Mouse (Mus musculus): ENCODE results near the gene Egln3. TPM values are rescaled to one million over a fixed set of nuclear protein-coding genes. Genes with fewer than 3 reads are reported as not detected.
A peak's percentile ranks its signal among the peaks of the same experiment; 100 is the strongest.

Gene Egln3
- polyA plus RNA-seq, 1 experiment from 2014 or later, result 6.7 TPM

DNA sequence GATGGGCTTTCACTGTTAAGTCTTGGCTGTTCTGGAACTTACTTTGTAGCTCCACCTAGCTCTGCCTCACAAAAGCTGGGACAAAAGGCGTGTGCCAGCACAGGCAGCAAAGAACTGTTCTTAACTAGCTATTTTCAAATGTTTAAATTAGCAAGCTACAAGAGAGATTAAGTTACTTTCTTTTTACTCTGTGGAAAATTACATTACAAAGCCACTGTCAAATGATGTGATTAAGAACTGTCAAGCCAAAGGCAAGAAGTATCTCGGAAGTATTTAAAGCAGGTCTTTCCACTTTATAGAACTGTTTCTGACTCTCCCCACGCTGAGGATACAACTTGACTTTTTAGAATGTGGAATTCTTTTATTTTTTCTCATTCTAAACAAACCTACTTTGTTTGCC lies 21.4 kb upstream of the Egln3 start:
- Histone ChIP-seq H3K4me3 (no peak overlapping the region), H3K27ac (no peak overlapping the region), H3K4me1 (no peaks in the 10 kb centered on the region), H3K36me3 (no peaks in the 10 kb centered on the region), H3K9me3 (no peaks in the 10 kb centered on the region), H3K9ac (no peak overlapping the region), H3K27me3 (no peaks in the 10 kb centered on the region), H3K4me2 (no peak overlapping the region)
- no peak for ATAC-seq (ENCODE audit: insufficient number of reproducible peaks, insufficient read depth, low FRiP score, low TSS enrichment, low read depth)
- WGBS, result 39% methylated on average over 3 of the region's 3 CpGs

DNA sequence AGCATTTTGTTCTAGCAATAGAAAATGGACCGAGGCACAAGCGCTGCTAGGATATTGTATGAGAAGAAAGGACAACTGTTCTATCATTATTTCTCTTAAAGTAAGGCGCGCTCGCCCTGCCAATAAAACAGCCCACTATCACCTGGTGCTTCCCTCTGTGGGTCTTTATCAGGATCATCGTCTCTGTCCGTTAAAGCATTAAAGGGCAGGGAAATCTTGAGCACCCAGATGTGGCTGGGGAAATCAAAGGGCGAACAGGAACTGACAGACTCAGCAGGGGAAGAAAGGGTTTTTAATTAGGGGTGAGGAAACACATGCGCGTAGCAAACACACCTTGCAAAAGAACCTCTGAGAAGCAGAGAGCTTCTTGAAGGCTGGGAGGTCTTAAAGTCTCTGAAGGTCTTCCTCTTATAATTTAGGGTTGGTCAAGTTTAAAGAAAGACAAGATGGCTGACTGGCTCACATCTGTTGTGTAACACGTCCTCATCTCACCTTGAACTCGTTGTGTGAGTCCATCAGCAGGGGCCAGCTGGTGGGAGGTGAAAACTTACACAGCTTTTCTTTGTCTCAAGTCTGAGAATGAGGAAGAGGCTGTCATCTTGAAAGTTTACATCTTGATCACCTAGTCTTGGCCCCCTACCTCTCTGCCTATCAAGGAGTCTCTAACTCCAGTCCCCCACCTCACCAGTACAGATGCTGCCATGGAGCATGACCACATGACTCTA lies 18.5 kb upstream of the Egln3 start:
- no peaks in the 10 kb centered on the region for H3K9me3 ChIP-seq
- WGBS, result 88% methylated on average over 12 of the region's 12 CpGs
- H3K27ac ChIP-seq, result no peak overlapping the region
- no peak overlapping the region for H3K4me3 ChIP-seq
- H3K36me3 ChIP-seq, result no peaks in the 10 kb centered on the region
- no peak for ATAC-seq (ENCODE audit: insufficient number of reproducible peaks, insufficient read depth, low FRiP score, low TSS enrichment, low read depth)
- no peak overlapping the region for H3K4me2 ChIP-seq
- H3K4me1 ChIP-seq, result no peaks in the 10 kb centered on the region
- H3K27me3 ChIP-seq, result no peaks in the 10 kb centered on the region
- H3K9ac ChIP-seq, result no peak overlapping the region

DNA sequence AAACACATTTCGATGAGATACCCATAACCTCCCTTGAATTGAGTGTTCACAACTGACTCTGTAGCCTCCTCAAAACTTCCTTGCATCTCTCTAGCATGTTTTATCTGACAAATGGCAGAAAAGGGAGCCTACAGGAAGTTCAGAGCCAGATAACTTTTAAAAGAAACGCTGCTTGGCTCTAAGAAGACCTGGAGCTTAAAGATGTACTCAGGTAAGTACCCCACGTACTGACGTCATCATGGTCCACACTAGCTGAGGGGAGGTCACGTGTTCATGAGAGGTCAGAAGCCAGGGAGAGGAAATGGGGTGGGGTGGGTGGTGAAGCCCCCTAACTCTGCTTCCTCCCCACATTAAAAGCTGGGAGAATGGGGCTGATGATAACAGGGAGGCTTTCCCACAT lies 13.0 kb upstream of the Egln3 start:
- Histone ChIP-seq H3K27ac (no peak overlapping the region), H3K4me2 (no peak overlapping the region), H3K36me3 (no peaks in the 10 kb centered on the region), H3K4me3 (no peak overlapping the region), H3K9ac (no peak overlapping the region), H3K4me1 (no peaks in the 10 kb centered on the region), H3K9me3 (no peaks in the 10 kb centered on the region), H3K27me3 (no peaks in the 10 kb centered on the region)
- ATAC-seq (ENCODE audit: insufficient number of reproducible peaks, insufficient read depth, low FRiP score, low TSS enrichment, low read depth), result no peak
- WGBS, result 81% methylated on average over 5 of the region's 5 CpGs

DNA sequence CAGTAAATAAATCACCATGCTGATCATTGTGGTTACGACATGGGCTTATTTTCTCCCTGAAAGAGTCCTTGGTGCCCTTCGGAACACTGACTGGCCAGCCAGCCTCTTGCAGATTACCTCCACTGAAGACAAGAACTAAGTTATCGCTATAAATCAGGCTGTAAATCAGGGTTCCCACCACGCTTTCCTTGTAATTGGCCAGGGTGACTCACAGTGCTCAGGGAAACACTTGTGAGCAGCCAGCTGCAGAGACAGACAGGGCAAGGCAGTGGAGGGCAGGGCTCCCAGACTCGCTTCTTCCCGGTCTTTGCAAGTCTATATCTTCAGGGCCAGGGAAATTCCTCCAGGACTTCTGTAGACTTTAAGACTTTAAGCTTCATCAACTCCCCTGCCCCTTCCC lies 10.8 kb upstream of the Egln3 start:
- Histone ChIP-seq H3K4me2 (no peak overlapping the region), H3K4me1 (no peaks in the 10 kb centered on the region), H3K4me3 (no peak overlapping the region), H3K27me3 (no peaks in the 10 kb centered on the region), H3K9ac (no peak overlapping the region), H3K36me3 (no peaks in the 10 kb centered on the region), H3K27ac (no peak overlapping the region), H3K9me3 (no peaks in the 10 kb centered on the region)
- 73% methylated on average over 6 of the region's 6 CpGs for WGBS
- ATAC-seq (ENCODE audit: insufficient number of reproducible peaks, insufficient read depth, low FRiP score, low TSS enrichment, low read depth), result no peak

DNA sequence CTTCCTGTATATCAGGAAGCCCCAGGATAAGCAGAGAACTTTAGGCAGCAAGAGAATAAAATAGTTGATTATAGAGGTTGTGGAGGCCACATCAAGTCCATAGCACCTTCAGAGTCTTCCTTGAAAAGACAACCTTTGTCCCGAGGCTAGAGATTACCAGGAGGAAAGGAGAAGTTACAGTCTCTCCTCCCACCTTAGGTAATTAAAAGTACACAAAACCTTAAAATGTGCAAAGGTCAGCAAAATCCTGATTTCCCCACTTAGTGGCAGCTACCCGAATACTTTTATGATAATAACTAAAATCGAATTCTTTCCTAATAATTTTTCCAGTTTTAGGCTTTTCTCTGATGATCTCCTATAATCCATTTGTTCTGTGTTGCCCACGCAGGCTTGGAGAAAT lies 10.2 kb upstream of the Egln3 start:
- H3K9me3 ChIP-seq, result no peaks in the 10 kb centered on the region
- H3K4me1 ChIP-seq, result no peaks in the 10 kb centered on the region
- H3K36me3 ChIP-seq, result no peaks in the 10 kb centered on the region
- no peak for ATAC-seq (ENCODE audit: insufficient number of reproducible peaks, insufficient read depth, low FRiP score, low TSS enrichment, low read depth)
- no peak overlapping the region for H3K4me2 ChIP-seq
- H3K4me3 ChIP-seq, result no peak overlapping the region
- 72% methylated on average over 4 of the region's 4 CpGs for WGBS
- no peak overlapping the region for H3K27ac ChIP-seq
- H3K9ac ChIP-seq, result no peak overlapping the region
- H3K27me3 ChIP-seq, result no peaks in the 10 kb centered on the region

DNA sequence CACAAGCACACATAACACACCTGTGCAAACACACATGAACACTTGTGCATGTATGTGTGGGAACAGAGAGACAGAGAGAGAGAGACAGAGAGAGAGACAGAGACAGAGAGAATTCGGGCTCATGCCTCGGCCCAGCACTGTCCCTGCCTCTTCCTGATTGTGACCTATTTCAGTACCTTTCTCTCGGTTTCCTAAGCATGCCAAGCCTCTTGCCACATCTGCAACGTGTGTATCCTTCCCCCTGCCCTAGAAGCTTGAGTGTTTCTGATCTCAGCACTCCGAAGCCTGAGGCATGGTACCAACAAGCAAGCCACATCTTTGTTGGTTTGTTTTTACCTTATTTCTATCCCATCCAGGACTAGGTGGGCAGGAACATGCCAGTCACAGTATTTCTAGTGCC lies 9.6 kb upstream of the Egln3 start:
- ATAC-seq (ENCODE audit: insufficient number of reproducible peaks, insufficient read depth, low FRiP score, low TSS enrichment, low read depth), result no peak
- Histone ChIP-seq H3K27ac (no peak overlapping the region), H3K4me1 (no peaks in the 10 kb centered on the region), H3K9me3 (no peaks in the 10 kb centered on the region), H3K9ac (no peak overlapping the region), H3K27me3 (no peaks in the 10 kb centered on the region), H3K4me3 (no peak overlapping the region), H3K36me3 (no peaks in the 10 kb centered on the region), H3K4me2 (no peak overlapping the region)
- WGBS, result 64% methylated on average over 5 of the region's 5 CpGs

DNA sequence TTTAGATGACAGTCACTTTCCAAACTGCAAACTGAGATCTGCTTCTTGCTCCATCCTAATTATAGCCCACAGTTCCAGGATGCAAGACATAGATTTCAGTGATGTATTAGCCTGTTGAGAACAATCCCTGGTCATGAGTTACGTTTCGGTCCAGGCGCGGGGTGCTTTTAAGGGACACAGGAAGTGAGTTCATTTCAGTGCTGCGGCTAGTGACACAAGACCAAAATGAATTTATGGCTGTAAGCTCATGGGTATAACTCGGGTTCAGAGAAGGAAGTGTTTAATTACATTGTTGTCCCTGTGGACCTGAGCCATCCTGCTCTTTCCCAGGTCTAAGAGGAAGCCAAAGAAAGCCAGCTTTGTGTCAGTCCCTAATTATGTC lies 5.5 kb upstream of the Egln3 start:
- Histone ChIP-seq H3K9ac (no peak overlapping the region), H3K36me3 (no peaks in the 10 kb centered on the region), H3K9me3 (no peaks in the 10 kb centered on the region), H3K4me3 (no peak overlapping the region), H3K4me2 (no peak overlapping the region), H3K27ac (no peak overlapping the region), H3K4me1 (0 out of 2 replicates have a peak, but pooled peaks cover under 1% of the 10 kb centered on the region), H3K27me3 (peaks cover 6% of the 10 kb centered on the region; the same call in 1 of the 2 replicates)
- no peak for ATAC-seq (ENCODE audit: insufficient number of reproducible peaks, insufficient read depth, low FRiP score, low TSS enrichment, low read depth)
- 56% methylated on average over 6 of the region's 6 CpGs for WGBS

DNA sequence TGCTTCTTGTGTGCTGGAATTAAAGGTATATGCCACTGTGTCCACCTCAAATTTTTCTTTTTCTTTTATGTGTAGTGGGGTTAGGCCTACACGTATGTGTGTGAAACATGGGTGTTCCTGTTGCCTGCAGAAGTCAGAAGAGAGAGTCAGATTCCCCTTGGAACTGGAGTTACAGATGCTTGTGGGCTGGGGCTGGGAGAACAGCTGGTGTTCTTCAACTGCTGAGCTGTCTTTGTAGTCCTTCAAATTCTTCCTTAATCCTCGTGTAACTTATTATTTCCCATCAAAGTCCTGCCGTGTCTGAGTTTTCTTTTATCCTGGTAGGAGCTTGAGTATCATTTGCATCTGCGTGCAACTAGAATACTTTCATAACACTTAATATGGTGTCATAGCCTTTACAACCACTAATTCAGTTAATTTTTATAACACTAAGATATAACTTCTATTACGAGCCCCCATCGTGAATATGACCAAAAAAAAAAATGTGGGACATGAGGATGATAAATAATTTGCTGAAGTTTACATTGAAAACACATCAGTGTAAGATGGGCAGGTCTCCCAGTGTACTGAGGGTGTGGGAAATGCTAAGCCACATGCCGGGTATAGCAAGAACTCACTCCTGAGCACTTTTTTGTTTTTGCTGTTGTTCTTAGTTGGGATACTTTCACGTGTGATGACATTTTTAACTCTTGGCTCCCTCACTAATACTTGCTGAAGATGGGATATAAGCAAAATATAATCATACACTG lies 4.9 kb upstream of the Egln3 start:
- H3K4me3 ChIP-seq, result no peak overlapping the region
- ATAC-seq (ENCODE audit: insufficient number of reproducible peaks, insufficient read depth, low FRiP score, low TSS enrichment, low read depth), result no peak
- 0 out of 2 replicates have a peak, but pooled peaks cover 6% of the 10 kb centered on the region for H3K4me1 ChIP-seq
- no peak overlapping the region for H3K27ac ChIP-seq
- no peaks in the 10 kb centered on the region for H3K9me3 ChIP-seq
- no peak overlapping the region for H3K4me2 ChIP-seq
- 59% methylated on average over 8 of the region's 8 CpGs for WGBS
- H3K36me3 ChIP-seq, result no peaks in the 10 kb centered on the region
- peaks cover 6% of the 10 kb centered on the region; the same call in 1 of the 2 replicates for H3K27me3 ChIP-seq
- H3K9ac ChIP-seq, result no peak overlapping the region

DNA sequence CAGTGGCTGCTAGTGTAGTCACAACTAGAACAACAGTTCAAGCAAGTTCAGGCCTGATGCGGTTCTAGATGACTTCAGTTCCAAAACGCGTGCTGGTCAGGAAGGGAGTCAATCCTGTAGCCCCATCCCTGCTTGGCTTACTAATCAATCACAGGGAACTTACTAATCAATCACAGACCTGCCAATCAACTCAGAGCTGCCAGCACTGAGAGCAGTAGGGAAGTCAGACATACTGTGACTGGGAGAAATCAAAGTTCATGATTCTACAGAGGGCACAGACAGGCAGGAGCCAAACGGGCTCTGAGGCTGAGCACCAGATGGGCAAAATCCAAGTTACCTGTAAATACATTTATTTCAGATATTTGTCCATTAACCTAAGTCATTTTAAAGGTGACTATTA lies 2.1 kb upstream of the Egln3 start:
- Histone ChIP-seq H3K27ac (no peak overlapping the region), H3K9ac (no peak overlapping the region), H3K36me3 (no peaks in the 10 kb centered on the region), H3K4me2 (no peak overlapping the region), H3K4me3 (no peak overlapping the region), H3K27me3 (peaks cover 27% of the 10 kb centered on the region), H3K9me3 (no peaks in the 10 kb centered on the region), H3K4me1 (peaks cover 29% of the 10 kb centered on the region)
- no peak for ATAC-seq (ENCODE audit: insufficient number of reproducible peaks, insufficient read depth, low FRiP score, low TSS enrichment, low read depth)
- WGBS, result 70% methylated on average over 4 of the region's 4 CpGs

DNA sequence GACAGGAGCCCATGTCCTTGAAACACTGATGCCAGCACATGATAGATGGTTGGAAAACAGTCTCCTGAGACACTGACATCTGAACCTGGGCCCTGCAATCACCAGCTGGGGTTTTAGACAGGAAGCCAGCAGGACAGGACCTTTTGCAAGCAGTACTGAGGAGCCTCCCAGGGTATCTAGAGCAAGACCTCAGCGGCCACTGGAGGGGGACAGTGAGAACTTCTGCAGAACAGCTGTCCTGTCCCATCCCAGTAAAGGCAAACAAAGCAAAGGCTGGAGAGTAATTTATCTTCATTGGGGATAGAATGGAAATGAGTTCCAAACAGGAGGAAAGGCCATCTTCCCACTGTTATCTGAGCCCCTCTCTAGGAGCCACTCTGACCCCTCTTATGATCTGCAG lies 1.5 kb upstream of the Egln3 start:
- Histone ChIP-seq H3K27ac (no peak overlapping the region), H3K27me3 (peaks cover 27% of the 10 kb centered on the region), H3K9me3 (no peaks in the 10 kb centered on the region), H3K4me1 (peaks cover 30% of the 10 kb centered on the region), H3K4me2 (no peak overlapping the region), H3K4me3 (no peak overlapping the region), H3K36me3 (no peaks in the 10 kb centered on the region), H3K9ac (no peak overlapping the region)
- WGBS, result 6% methylated on average over 1 of the region's 1 CpGs
- ATAC-seq (ENCODE audit: insufficient number of reproducible peaks, insufficient read depth, low FRiP score, low TSS enrichment, low read depth), result no peak

DNA sequence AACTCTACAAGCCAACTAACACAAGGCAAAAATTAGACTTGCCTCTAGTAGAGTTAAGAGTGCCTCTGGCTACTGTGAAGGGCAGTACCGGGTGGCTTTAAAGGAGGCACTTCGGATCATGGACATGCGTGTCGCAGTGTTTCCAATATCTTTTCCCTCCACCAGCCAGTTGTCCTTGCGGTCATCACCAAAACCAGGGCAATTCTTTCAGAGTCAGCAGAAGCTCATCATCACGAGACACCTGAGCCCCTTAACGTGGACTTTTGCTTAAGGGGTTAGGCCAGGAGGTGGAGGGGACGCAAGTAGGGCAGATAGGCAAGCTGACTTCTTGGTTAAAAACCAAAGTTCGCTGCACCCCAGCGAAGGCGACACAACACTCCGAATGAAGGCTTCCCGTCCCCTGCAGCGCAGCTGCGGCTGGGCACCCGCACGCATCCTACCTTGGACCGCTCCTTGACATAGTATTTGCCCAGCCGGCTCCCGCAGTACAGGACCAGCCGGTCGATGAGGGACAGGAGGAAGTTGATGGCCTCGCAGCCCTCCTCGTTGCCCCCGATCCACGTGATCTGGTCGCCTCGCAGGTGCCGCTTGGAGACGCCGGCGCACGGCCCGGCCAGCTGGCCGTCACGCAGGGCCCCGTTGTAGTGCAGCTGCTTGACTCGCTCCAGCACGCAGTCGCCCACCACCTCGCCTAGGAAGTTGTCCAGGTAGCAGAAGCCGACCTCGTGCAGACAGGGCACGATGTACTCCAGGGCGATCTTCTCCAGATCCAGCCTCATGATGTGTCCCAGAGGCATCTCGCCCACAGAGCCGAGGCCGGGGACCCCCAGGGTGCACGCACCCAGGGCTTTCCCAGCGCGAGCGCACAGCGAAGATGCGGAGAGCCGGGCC lies 650 bp downstream of the Egln3 start:
- Histone ChIP-seq H3K27ac (no peak overlapping the region), H3K36me3 (no peaks in the 10 kb centered on the region), H3K4me2 (peak overlapping the region; percentile 100), H3K9ac (peak overlapping the region; percentile 79), H3K9me3 (no peaks in the 10 kb centered on the region), H3K4me3 (peak overlapping the region; percentile 65), H3K4me1 (peaks cover 42% of the 10 kb centered on the region), H3K27me3 (peaks cover 27% of the 10 kb centered on the region)
- ATAC-seq (ENCODE audit: insufficient number of reproducible peaks, insufficient read depth, low FRiP score, low TSS enrichment, low read depth), result peak; percentile 40; the same call in 1 of the 2 replicates
- WGBS, result 5% methylated on average over 55 of the region's 55 CpGs

Measured in embryonic facial prominence, embryonic 13.5 days (tissue).